Mouse (Mus musculus): Measurements from ENCODE around the gene Nrbp1.
"Not testable (repeated sequence)": the region's sequence is repeated elsewhere in the genome, so short reads cannot be mapped to it uniquely, and the experiment has no call there.

Nrbp1 gene

GRCm38 (mm10) chr5:31204421-31204820, 36.2 kb upstream of the Nrbp1 start:
- DNase-seq (ENCODE audit: low spot score in 2 of 2), result no peak

GRCm38 (mm10) chr5:31216554-31216953, 24.1 kb upstream of the Nrbp1 start:
- not testable (repeated sequence) for DNase-seq (ENCODE audit: low spot score in 2 of 2)

- no peak for DNase-seq (ENCODE audit: low spot score in 2 of 2)
Measured at GRCm38 (mm10) chr5:31218294-31218693, 22.4 kb upstream of the Nrbp1 start.

- no peak for DNase-seq (ENCODE audit: low spot score in 2 of 2)
Measured at GRCm38 (mm10) chr5:31219070-31219469, 21.6 kb upstream of the Nrbp1 start.

- no peak for DNase-seq (ENCODE audit: low spot score in 2 of 2)
Measured at GRCm38 (mm10) chr5:31219474-31219873, 21.2 kb upstream of the Nrbp1 start.

GRCm38 (mm10) chr5:31219911-31220447, 20.7 kb upstream of the Nrbp1 start:
- DNase-seq (ENCODE audit: low spot score in 2 of 2), result peak in 1 of 2 experiments; percentile 49

GRCm38 (mm10) chr5:31220448-31221303, 20.0 kb upstream of the Nrbp1 start, which contains the start of gene Ppm1g:
Gene Ppm1g, minus strand, starts transcription at chr5:31220687.
- peak; percentile 97 to 99 for DNase-seq (ENCODE audit: low spot score in 2 of 2)

- DNase-seq (ENCODE audit: low spot score in 2 of 2), result no peak
Measured at GRCm38 (mm10) chr5:31221304-31221945, 19.2 kb upstream of the Nrbp1 start.

- DNase-seq (ENCODE audit: low spot score in 2 of 2), result no peak
Measured at GRCm38 (mm10) chr5:31222696-31223095, 18.0 kb upstream of the Nrbp1 start.

GRCm38 (mm10) chr5:31226641-31227040, 14.0 kb upstream of the Nrbp1 start:
- DNase-seq (ENCODE audit: low spot score in 2 of 2), result no peak

GRCm38 (mm10) chr5:31241522-31242034, 914 bp downstream of the Nrbp1 start:
- DNase-seq (ENCODE audit: low spot score in 2 of 2), result no peak

- no peak for DNase-seq (ENCODE audit: low spot score in 2 of 2)
Measured at GRCm38 (mm10) chr5:31242191-31242590, 1.5 kb downstream of the Nrbp1 start.

- no peak for DNase-seq (ENCODE audit: low spot score in 2 of 2)
Measured at GRCm38 (mm10) chr5:31250716-31251115, 10.1 kb downstream of the Nrbp1 start.

GRCm38 (mm10) chr5:31251541-31252101, 11.0 kb downstream of the Nrbp1 start, which contains the start of gene Krtcap3:
Gene Krtcap3, plus strand, starts transcription at chr5:31251691.
- peak in 1 of 2 experiments; percentile 64 for DNase-seq (ENCODE audit: low spot score in 2 of 2)

GRCm38 (mm10) chr5:31252151-31252550, 11.5 kb downstream of the Nrbp1 start:
- no peak for DNase-seq (ENCODE audit: low spot score in 2 of 2)

- DNase-seq (ENCODE audit: low spot score in 2 of 2), result no peak
Measured at GRCm38 (mm10) chr5:31252795-31253545, 12.3 kb downstream of the Nrbp1 start.

GRCm38 (mm10) chr5:31253806-31254205, 13.1 kb downstream of the Nrbp1 start:
- no peak for DNase-seq (ENCODE audit: low spot score in 2 of 2)

GRCm38 (mm10) chr5:31254452-31254851, 13.8 kb downstream of the Nrbp1 start:
- no peak for DNase-seq (ENCODE audit: low spot score in 2 of 2)

GRCm38 (mm10) chr5:31254901-31255300, 14.2 kb downstream of the Nrbp1 start:
- no peak for DNase-seq (ENCODE audit: low spot score in 2 of 2)

- no peak for DNase-seq (ENCODE audit: low spot score in 2 of 2)
Measured at GRCm38 (mm10) chr5:31255381-31255780, 14.7 kb downstream of the Nrbp1 start.

GRCm38 (mm10) chr5:31255971-31256370, 15.3 kb downstream of the Nrbp1 start:
- DNase-seq (ENCODE audit: low spot score in 2 of 2), result no peak

Data from urinary bladder, postnatal 4 days (tissue).